Mouse (Mus musculus): ENCODE results near the gene Fam114a1.

Gene Fam114a1

GRCm38 (mm10) chr5:65003946-65004535 lies 34.2 kb downstream of the Fam114a1 start:
- DNase-seq (ENCODE audit: extremely low read depth, insufficient read length, low spot score), result no peak

- DNase-seq (ENCODE audit: extremely low read depth, insufficient read length, low spot score), result no peak
Observed at GRCm38 (mm10) chr5:65005251-65005650, 35.4 kb downstream of the Fam114a1 start.

- DNase-seq (ENCODE audit: extremely low read depth, insufficient read length, low spot score), result no peak
Observed at GRCm38 (mm10) chr5:65006011-65006491, 36.2 kb downstream of the Fam114a1 start.

GRCm38 (mm10) chr5:65011901-65012573 lies 42.2 kb downstream of the Fam114a1 start:
- no peak for DNase-seq (ENCODE audit: extremely low read depth, insufficient read length, low spot score)

- DNase-seq (ENCODE audit: extremely low read depth, insufficient read length, low spot score), result no peak
Observed at GRCm38 (mm10) chr5:65015508-65015907, 45.6 kb downstream of the Fam114a1 start.

- DNase-seq (ENCODE audit: extremely low read depth, insufficient read length, low spot score), result no peak
Observed at GRCm38 (mm10) chr5:65019109-65019508, 49.2 kb downstream of the Fam114a1 start.

GRCm38 (mm10) chr5:65019823-65020222 lies 50.0 kb downstream of the Fam114a1 start:
- DNase-seq (ENCODE audit: extremely low read depth, insufficient read length, low spot score), result no peak

- no peak for DNase-seq (ENCODE audit: extremely low read depth, insufficient read length, low spot score)
Observed at GRCm38 (mm10) chr5:65022006-65022405, 52.1 kb downstream of the Fam114a1 start.

GRCm38 (mm10) chr5:65024641-65025040 lies 54.8 kb downstream of the Fam114a1 start:
- DNase-seq (ENCODE audit: extremely low read depth, insufficient read length, low spot score), result no peak

- DNase-seq (ENCODE audit: extremely low read depth, insufficient read length, low spot score), result no peak
Observed at GRCm38 (mm10) chr5:65025916-65026315, 56.0 kb downstream of the Fam114a1 start.

- DNase-seq (ENCODE audit: extremely low read depth, insufficient read length, low spot score), result no peak
Observed at GRCm38 (mm10) chr5:65026776-65027175, 56.9 kb downstream of the Fam114a1 start.

GRCm38 (mm10) chr5:65028019-65028418 lies 58.1 kb downstream of the Fam114a1 start:
- no peak for DNase-seq (ENCODE audit: extremely low read depth, insufficient read length, low spot score)

GRCm38 (mm10) chr5:65036597-65036996 lies 66.7 kb downstream of the Fam114a1 start:
- DNase-seq (ENCODE audit: extremely low read depth, insufficient read length, low spot score), result no peak

- DNase-seq (ENCODE audit: extremely low read depth, insufficient read length, low spot score), result no peak
Observed at GRCm38 (mm10) chr5:65038305-65038704, 68.4 kb downstream of the Fam114a1 start.

- DNase-seq (ENCODE audit: extremely low read depth, insufficient read length, low spot score), result no peak
Observed at GRCm38 (mm10) chr5:65038811-65039571, 69.1 kb downstream of the Fam114a1 start.

GRCm38 (mm10) chr5:65040463-65040862 lies 70.6 kb downstream of the Fam114a1 start:
- no peak for DNase-seq (ENCODE audit: extremely low read depth, insufficient read length, low spot score)

GRCm38 (mm10) chr5:65043407-65043895 lies 73.6 kb downstream of the Fam114a1 start:
- DNase-seq (ENCODE audit: extremely low read depth, insufficient read length, low spot score), result no peak

GRCm38 (mm10) chr5:65045642-65046370 lies 75.9 kb downstream of the Fam114a1 start:
- no peak for DNase-seq (ENCODE audit: extremely low read depth, insufficient read length, low spot score)

GRCm38 (mm10) chr5:65046442-65047284 lies 76.8 kb downstream of the Fam114a1 start:
- DNase-seq (ENCODE audit: extremely low read depth, insufficient read length, low spot score), result no peak

Data from 3134 (cell line).